Mouse (Mus musculus) cerebellum, adult 2 months (tissue): ENCODE data around the gene Lmx1a.

Experiments
- CTCF ChIP-seq: fragments of 200-500 bp; IDR thresholded peaks from 2 replicates; pipeline ENCODE4 v1.5.1; 2011; ENCODE audit warnings: low read depth, mild to moderate bottlenecking, control low read depth, low read length, moderate library complexity, borderline replicate concordance; ENCODE audit not compliant: insufficient read depth
- POLR2A ChIP-seq: fragments of 200-500 bp; IDR thresholded peaks from 2 replicates; pipeline ENCODE4 v1.6.1; 2011; ENCODE audit warnings: low read length, control low read depth, borderline replicate concordance; ENCODE audit not compliant: insufficient read depth

GRCm38 (mm10) chr1:167815166-167815565 is 126.1 kb downstream of the Lmx1a start:
- no peak for TF ChIP-seq CTCF
- no peak for TF ChIP-seq POLR2A
